Mouse (Mus musculus): ENCODE measurements around the gene Gm20911. TPM values are rescaled to one million over a fixed set of nuclear protein-coding genes. Genes with fewer than 3 reads are reported as not detected.
"Not testable (repeated sequence)": the region's sequence is repeated elsewhere in the genome, so short reads cannot be mapped to it uniquely, and the experiment has no call there.

Gene Gm20911
- polyA plus RNA-seq (2015; fragmentation: Nextera tagmentation; extraction: Ambion mirVana), result not detected in 2 replicates

- no CpG with 5 or more reads among the region's 6 CpGs for WGBS
- not testable (repeated sequence) for H3K36me3 ChIP-seq (ENCODE audit: control insufficient read depth, insufficient read depth, low read length); H3K9ac ChIP-seq (ENCODE audit: low read depth, low read length); H3K27ac ChIP-seq (ENCODE audit: low read depth, low read length); H3K4me3 ChIP-seq (ENCODE audit: low read length); H3K4me2 ChIP-seq (ENCODE audit: low read length); ATAC-seq; H3K27me3 ChIP-seq (replicated peaks; ENCODE audit: control insufficient read depth, insufficient read depth, low read length); H3K9me3 ChIP-seq (ENCODE audit: control insufficient read depth, low read length); H3K4me1 ChIP-seq (ENCODE audit: control insufficient read depth, insufficient read depth, low read depth, low read length)
These were observed at the start of gene Gm20911 for GRCm38 (mm10) chrY:81457707-81458106. Gene Gm20911, plus strand, starts transcription at chrY:81458007.

Measured in hindbrain, embryonic 16.5 days (tissue).